Mouse (Mus musculus) liver, embryonic 14.5 days (tissue): Measurements from ENCODE around the gene Gm14226.

ENCODE experiments used
- CTCF ChIP-seq: IDR thresholded peaks from 2 replicates; pipeline ENCODE4 v1.5.1; 2016; ENCODE audit warnings: antibody characterized with exemption, low read depth, control low read depth
- EP300 ChIP-seq: IDR thresholded peaks from 2 replicates; pipeline ENCODE4 v1.6.1; 2016; ENCODE audit warnings: antibody characterized with exemption, low read depth

- no peak for TF ChIP-seq CTCF
- TF ChIP-seq EP300: no peak
Measured at GRCm38 (mm10) chr2:155005491-155005890, 12.6 kb upstream of the Gm14226 start.
